Mouse (Mus musculus) forebrain, embryonic 11.5 days (tissue): ENCODE measurements at regions not wholly inside any gene's neighbourhood (a gene's known extent, or its start where the extent isn't known, plus 50 kb on each side); places are given as distances from the start of the nearest gene placed in this dataset.

Experiments used
- ATAC-seq: fragments of 200-750 bp; cut with Nextera tagmentation; replicated peaks from 2 replicates; pipeline ENCODE4 v1.8.0; 2017; ENCODE audit warnings: moderate TSS enrichment; ENCODE audit not compliant: low FRiP score
- DNase-seq: peaks from one replicate; pipeline ENCODE4 v3.0.0-alpha.2; 2017; ENCODE audit warnings: low spot score
- H3K27ac ChIP-seq: fragments of 300-500 bp; sonication (generic); 2 replicates; pipeline ENCODE4 v1.5.1; 2014; ENCODE audit warnings: low read depth, low read length
- H3K27me3 ChIP-seq: fragments of 300-500 bp; sonication (generic); 2 replicates; pipeline ENCODE4 v1.6.1; 2014; ENCODE audit warnings: mild to moderate bottlenecking, low read length, mixed read lengths; ENCODE audit not compliant: control insufficient read depth, insufficient read depth
- H3K36me3 ChIP-seq: fragments of 300-500 bp; sonication (generic); 2 replicates; pipeline ENCODE4 v1.6.1; 2014; ENCODE audit warnings: mild to moderate bottlenecking, low read length, moderate library complexity, mixed read lengths; ENCODE audit not compliant: control insufficient read depth, insufficient read depth
- H3K4me1 ChIP-seq: fragments of 300-500 bp; sonication (generic); replicated peaks from 2 replicates; pipeline ENCODE4 v1.6.1; 2014; ENCODE audit warnings: low read length, mixed read lengths; ENCODE audit not compliant: control insufficient read depth, insufficient read depth
- H3K4me2 ChIP-seq: fragments of 300-500 bp; sonication (generic); 2 replicates; pipeline ENCODE4 v1.6.1; 2014; ENCODE audit warnings: low read depth, mild to moderate bottlenecking, low read length, moderate library complexity, mixed read lengths; ENCODE audit not compliant: severe bottlenecking
- H3K4me3 ChIP-seq: fragments of 300-500 bp; sonication (generic); 2 replicates; pipeline ENCODE4 v1.5.1; 2014; ENCODE audit warnings: low read depth, low read length
- H3K9ac ChIP-seq: fragments of 300-500 bp; sonication (generic); 2 replicates; pipeline ENCODE4 v1.6.1; 2014; ENCODE audit warnings: low read length
- H3K9me3 ChIP-seq: fragments of 300-500 bp; sonication (generic); 2 replicates; pipeline ENCODE4 v1.6.1; 2016; ENCODE audit warnings: low read length, mixed read lengths; ENCODE audit not compliant: control insufficient read depth
- WGBS: fragments of 180-500 bp; shearing (Covaris S2); extraction: QIAGEN DNeasy Blood & Tissue Kit; methylation state at CpG from one replicate; pipeline ENCODE4 v1.1.7; 2014; 5-methylcytosine and 5-hydroxymethylcytosine counted together

DNA sequence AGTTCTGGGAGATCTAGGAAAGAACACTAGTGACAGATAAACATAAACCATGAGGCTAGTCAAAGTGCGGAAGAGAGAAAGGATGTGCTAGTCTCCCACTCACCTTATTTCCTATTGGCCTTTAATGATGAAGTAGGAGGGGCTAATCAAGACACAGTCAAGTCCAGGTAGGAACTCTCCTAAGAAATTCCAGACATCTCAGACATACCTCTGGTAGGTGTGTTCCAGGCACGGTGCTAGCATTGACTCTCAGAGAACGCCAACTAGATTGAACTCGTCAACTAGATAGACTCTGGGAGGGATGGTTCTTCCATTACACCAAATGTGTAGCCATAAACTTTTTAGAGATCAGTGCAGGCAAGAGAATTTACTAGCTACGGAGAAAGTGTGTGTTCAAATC lies 87.6 kb upstream of the Ptprk start:
- Histone ChIP-seq H3K9ac (no peak overlapping the region), H3K27ac (no peak overlapping the region), H3K9me3 (no peaks in the 10 kb centered on the region), H3K36me3 (no peaks in the 10 kb centered on the region), H3K27me3 (no peaks in the 10 kb centered on the region), H3K4me2 (no peak overlapping the region), H3K4me3 (no peak overlapping the region), H3K4me1 (no peaks in the 10 kb centered on the region)
- 96% methylated on average over 5 of the region's 5 CpGs for WGBS
- no peak for DNase-seq
- no peak for ATAC-seq

- DNase-seq (no peak), ATAC-seq (no peak)
- Histone ChIP-seq H3K36me3 (no peaks in the 10 kb centered on the region), H3K27ac (no peak overlapping the region), H3K27me3 (no peaks in the 10 kb centered on the region), H3K4me3 (no peak overlapping the region), H3K4me1 (no peaks in the 10 kb centered on the region), H3K9me3 (no peaks in the 10 kb centered on the region), H3K9ac (no peak overlapping the region), H3K4me2 (no peak overlapping the region)
- 68% methylated on average over 3 of the region's 3 CpGs for WGBS
Observed at GRCm38 (mm10) chr10:27988066-27988465, 86.6 kb upstream of the Ptprk start.

- Histone ChIP-seq H3K27ac (no peak overlapping the region), H3K4me1 (no peaks in the 10 kb centered on the region), H3K36me3 (no peaks in the 10 kb centered on the region), H3K9me3 (no peaks in the 10 kb centered on the region), H3K9ac (no peak overlapping the region), H3K4me2 (no peak overlapping the region), H3K27me3 (no peaks in the 10 kb centered on the region), H3K4me3 (no peak overlapping the region)
- DNase-seq (no peak), ATAC-seq (peak; percentile 40)
- WGBS: 66% methylated on average over 11 of the region's 11 CpGs
Observed at GRCm38 (mm10) chr10:27990359-27991056, 84.1 kb upstream of the Ptprk start.

DNA sequence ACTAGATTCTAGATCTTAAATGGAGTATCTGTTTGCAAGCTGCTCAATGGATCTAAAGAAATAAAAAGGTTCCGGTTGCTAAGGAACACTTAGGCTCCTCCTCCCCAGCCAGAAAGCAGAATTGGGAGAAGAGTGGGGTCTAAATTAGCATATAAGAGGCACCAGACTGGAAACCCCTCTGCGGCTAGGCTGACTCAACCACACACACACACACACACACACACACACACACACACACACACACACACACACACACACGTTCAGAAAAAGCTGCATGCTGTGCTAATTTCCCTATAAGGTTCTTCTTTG lies 83.6 kb upstream of the Ptprk start:
- H3K9me3 ChIP-seq: no peaks in the 10 kb centered on the region
- 35% methylated on average over 3 of the region's 3 CpGs for WGBS
- no peak overlapping the region for H3K4me3 ChIP-seq
- no peak overlapping the region for H3K27ac ChIP-seq
- H3K4me1 ChIP-seq: no peaks in the 10 kb centered on the region
- no peak overlapping the region for H3K9ac ChIP-seq
- H3K36me3 ChIP-seq: no peaks in the 10 kb centered on the region
- peak; percentile 43 for ATAC-seq
- no peak overlapping the region for H3K4me2 ChIP-seq
- DNase-seq: no peak
- H3K27me3 ChIP-seq: no peaks in the 10 kb centered on the region

DNA sequence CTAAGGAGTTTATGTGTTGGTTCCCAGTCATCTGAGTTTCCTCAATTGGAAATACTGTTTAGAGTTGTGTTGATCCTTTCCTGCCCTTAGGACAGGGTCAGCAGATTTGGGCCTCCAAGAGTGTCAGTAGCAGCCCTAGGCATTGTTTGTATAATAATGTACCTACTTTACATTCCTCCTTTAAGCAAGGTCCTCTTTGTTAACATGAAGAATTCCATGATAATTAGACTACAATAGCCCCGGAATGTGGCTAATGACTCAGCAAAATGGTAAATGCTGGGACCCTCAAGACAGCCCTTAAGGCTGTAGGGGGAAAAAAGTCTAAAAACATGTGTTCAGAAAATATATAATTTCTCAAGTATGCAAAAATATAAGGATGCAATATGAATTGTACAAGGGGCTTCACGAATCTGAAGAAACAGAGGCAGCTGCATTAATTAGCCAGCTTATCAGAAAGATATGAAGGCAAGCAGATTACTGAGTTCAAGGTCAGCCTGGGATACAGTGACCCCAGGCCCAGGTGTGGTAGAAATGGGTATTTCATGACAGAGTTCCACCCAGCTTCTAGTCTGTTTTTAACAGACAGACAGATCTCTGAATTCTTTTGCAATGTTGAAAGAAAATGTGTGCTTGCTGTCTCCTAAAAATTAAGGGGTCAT lies 80.1 kb upstream of the Ptprk start:
- ATAC-seq (no peak), DNase-seq (no peak)
- H3K36me3 ChIP-seq: no peaks in the 10 kb centered on the region
- 72% methylated on average over 2 of the region's 2 CpGs for WGBS
- H3K9ac ChIP-seq: no peak overlapping the region
- no peak overlapping the region for H3K4me3 ChIP-seq
- H3K9me3 ChIP-seq: no peaks in the 10 kb centered on the region
- H3K4me1 ChIP-seq: no peaks in the 10 kb centered on the region
- H3K27ac ChIP-seq: no peak overlapping the region
- no peak overlapping the region for H3K4me2 ChIP-seq
- no peaks in the 10 kb centered on the region for H3K27me3 ChIP-seq

DNA sequence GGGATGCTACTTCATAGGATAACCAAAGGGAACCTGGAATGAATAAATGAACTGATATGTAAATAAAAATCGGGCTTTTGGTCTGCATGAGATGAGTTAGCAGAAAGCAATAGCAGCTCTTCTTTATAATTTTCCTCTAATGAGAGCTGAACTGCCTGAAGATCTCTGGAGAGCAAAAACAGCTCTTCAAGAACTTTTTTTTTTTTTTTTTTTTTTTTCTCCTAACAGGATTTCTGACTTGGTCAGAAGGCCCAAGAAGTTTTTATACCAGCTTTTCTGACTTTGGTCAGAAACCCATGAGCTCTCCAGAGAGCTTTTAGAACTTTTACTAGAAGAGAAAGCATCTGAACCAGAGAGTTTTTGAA lies 79.6 kb upstream of the Ptprk start:
- H3K27ac ChIP-seq: no peak overlapping the region
- DNase-seq (no peak), ATAC-seq (no peak)
- no peak overlapping the region for H3K4me2 ChIP-seq
- no peaks in the 10 kb centered on the region for H3K27me3 ChIP-seq
- no peaks in the 10 kb centered on the region for H3K36me3 ChIP-seq
- H3K9ac ChIP-seq: no peak overlapping the region
- 88% methylated on average over 1 of the region's 1 CpGs for WGBS
- H3K9me3 ChIP-seq: no peaks in the 10 kb centered on the region
- H3K4me3 ChIP-seq: no peak overlapping the region
- H3K4me1 ChIP-seq: no peaks in the 10 kb centered on the region

GRCm38 (mm10) chr10:28010756-28011155 lies 63.9 kb upstream of the Ptprk start:
- Histone ChIP-seq H3K27ac (no peak overlapping the region), H3K4me2 (no peak overlapping the region)

GRCm38 (mm10) chr10:28012135-28012534 lies 62.5 kb upstream of the Ptprk start:
- H3K9ac ChIP-seq: no peak overlapping the region
- no peak for DNase-seq
- no peak overlapping the region for H3K27ac ChIP-seq
- no peaks in the 10 kb centered on the region for H3K27me3 ChIP-seq
- H3K4me2 ChIP-seq: no peak overlapping the region
- H3K9me3 ChIP-seq: no peaks in the 10 kb centered on the region
- H3K4me1 ChIP-seq: no peaks in the 10 kb centered on the region
- H3K36me3 ChIP-seq: no peaks in the 10 kb centered on the region
- WGBS: 77% methylated on average over 1 of the region's 1 CpGs
- no peak for ATAC-seq
- H3K4me3 ChIP-seq: no peak overlapping the region

More at GRCm38 (mm10) chr10:28010756-28011155, 63.9 kb upstream of the Ptprk start:
- Histone ChIP-seq H3K9me3 (no peaks in the 10 kb centered on the region), H3K4me1 (no peaks in the 10 kb centered on the region), H3K9ac (no peak overlapping the region), H3K4me3 (no peak overlapping the region), H3K27me3 (no peaks in the 10 kb centered on the region), H3K36me3 (no peaks in the 10 kb centered on the region)
- no peak for DNase-seq
- ATAC-seq: no peak
- WGBS: 60% methylated on average over 2 of the region's 2 CpGs

DNA sequence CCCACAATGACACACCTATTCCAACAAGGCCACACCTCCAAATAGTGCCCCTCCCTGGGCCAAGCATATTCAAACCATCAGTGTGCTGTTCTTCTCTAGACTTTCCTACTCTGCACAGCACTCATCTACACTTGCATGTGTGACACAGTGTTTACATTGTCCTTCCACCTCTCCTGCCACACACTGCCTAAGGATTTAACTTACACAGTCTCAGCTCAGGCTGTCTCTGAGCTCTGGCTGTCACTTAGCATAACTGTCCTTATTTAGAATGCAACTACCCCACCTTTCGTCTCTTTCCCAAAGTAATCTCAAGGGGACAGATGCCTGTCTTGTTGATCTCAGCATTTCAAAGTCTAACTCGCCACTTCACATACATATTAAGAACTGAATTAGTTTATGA lies 61.2 kb upstream of the Ptprk start:
- no peaks in the 10 kb centered on the region for H3K9me3 ChIP-seq
- H3K4me2 ChIP-seq: no peak overlapping the region
- no peak overlapping the region for H3K9ac ChIP-seq
- no peaks in the 10 kb centered on the region for H3K36me3 ChIP-seq
- H3K27me3 ChIP-seq: no peaks in the 10 kb centered on the region
- H3K4me3 ChIP-seq: no peak overlapping the region
- H3K27ac ChIP-seq: no peak overlapping the region
- ATAC-seq: 0 out of 2 replicates have a peak, but pooled peaks have one; percentile 18
- H3K4me1 ChIP-seq: no peaks in the 10 kb centered on the region
- DNase-seq: no peak
- 73% methylated on average over 2 of the region's 2 CpGs for WGBS
